Mouse (Mus musculus) C2C12 (cell line): Measurements from ENCODE around the gene Maats1. TPM values are rescaled to one million over a fixed set of nuclear protein-coding genes. Genes with fewer than 3 reads are reported as not detected.

ENCODE experiments used
- H3K27me3 ChIP-seq: one replicate; pipeline ENCODE4 v1.6.1; 2011; ENCODE audit not compliant: control insufficient read depth, insufficient read depth, insufficient read length
- H3K36me3 ChIP-seq: one replicate; pipeline ENCODE4 v1.6.1; 2011; ENCODE audit not compliant: control insufficient read depth, insufficient read depth
- H3K4me3 ChIP-seq: one replicate; pipeline ENCODE4 v1.5.1; 2011; ENCODE audit warnings: mild to moderate bottlenecking, control low read depth; ENCODE audit not compliant: poor library complexity, insufficient read depth, severe bottlenecking
- H3K79me2 ChIP-seq: one replicate; pipeline ENCODE4 v1.6.1; 2011; ENCODE audit not compliant: control insufficient read depth, insufficient read depth
- H3K79me3 ChIP-seq: one replicate; pipeline ENCODE4 v1.6.1; 2011; ENCODE audit warnings: low read depth, control low read depth
- H3ac ChIP-seq: one replicate; pipeline ENCODE3; 2011; ENCODE audit warnings: low read depth; ENCODE audit not compliant: control insufficient read depth, insufficient read length
- CEBPB ChIP-seq: IDR thresholded peaks from one replicate; pipeline ENCODE4 v1.6.1; 2011; ENCODE audit warnings: low read depth, mild to moderate bottlenecking, control low read depth, moderate library complexity
- CTCF ChIP-seq: IDR thresholded peaks from one replicate; pipeline ENCODE4 v1.5.1; 2011; ENCODE audit not compliant: control insufficient read depth, insufficient read depth, insufficient read length
- FOSL1 ChIP-seq: IDR thresholded peaks from one replicate; pipeline ENCODE4 v1.8.0; 2011; ENCODE audit warnings: mild to moderate bottlenecking, low read length; ENCODE audit not compliant: poor library complexity, insufficient read depth, severe bottlenecking
- MAX ChIP-seq: IDR thresholded peaks from one replicate; pipeline ENCODE4 v1.6.1; 2011; ENCODE audit warnings: mild to moderate bottlenecking, control low read depth
- MYOD1 ChIP-seq: IDR thresholded peaks from one replicate; pipeline ENCODE4 v1.6.1; 2011; ENCODE audit warnings: low read depth; ENCODE audit not compliant: control insufficient read depth, insufficient read length
- MYOG ChIP-seq: IDR thresholded peaks from one replicate; pipeline ENCODE4 v1.6.1; 2011; ENCODE audit not compliant: control insufficient read depth, insufficient read length; ENCODE audit errors: extremely low read depth
- USF1 ChIP-seq: IDR thresholded peaks from one replicate; pipeline ENCODE4 v1.6.1; 2011; ENCODE audit warnings: low read depth, mild to moderate bottlenecking, control low read depth, moderate library complexity
- polyA plus RNA-seq: library from polyadenylated mRNA; unstranded; fragments of >200 nt; fragmentation: generic; extraction: Trizol; gene quantifications from one replicate; pipeline ENCODE4 v1.2.1, GENCODE M21; 2012; ENCODE audit warnings: missing spikeins

Gene Maats1
- polyA plus RNA-seq, 1 experiment = 0.61 TPM

- no peak for TF ChIP-seq CEBPB
- no peak for TF ChIP-seq MAX
- no peak for TF ChIP-seq USF1
- no peak for TF ChIP-seq MYOG
- TF ChIP-seq CTCF = no peak
- TF ChIP-seq MYOD1 = no peak
- TF ChIP-seq FOSL1 = no peak
- H3K27me3 ChIP-seq = no peaks in the 10 kb centered on the region
- H3K36me3 ChIP-seq = no peaks in the 10 kb centered on the region
- H3K79me3 ChIP-seq = no peaks in the 10 kb centered on the region
- no peaks in the 10 kb centered on the region for H3K79me2 ChIP-seq
- no peak overlapping the region for H3K4me3 ChIP-seq
- no peak overlapping the region for H3ac ChIP-seq
These were observed 36.6 kb upstream of the Maats1 start for GRCm38 (mm10) chr16:38378591-38378990.

GRCm38 (mm10) chr16:38377546-38377945, 35.6 kb upstream of the Maats1 start:
- no peak for TF ChIP-seq MYOD1
- TF ChIP-seq CEBPB = no peak
- TF ChIP-seq CTCF = no peak
- no peak for TF ChIP-seq MYOG
- TF ChIP-seq FOSL1 = no peak
- no peak for TF ChIP-seq USF1
- TF ChIP-seq MAX = no peak
- Histone ChIP-seq H3K27me3 (no peaks in the 10 kb centered on the region), H3K79me2 (no peaks in the 10 kb centered on the region), H3K36me3 (no peaks in the 10 kb centered on the region), H3K79me3 (no peaks in the 10 kb centered on the region), H3ac (no peak overlapping the region), H3K4me3 (no peak overlapping the region)

- H3K79me2 ChIP-seq = no peaks in the 10 kb centered on the region
- H3K79me3 ChIP-seq = no peaks in the 10 kb centered on the region
- no peak overlapping the region for H3K4me3 ChIP-seq
- no peak overlapping the region for H3ac ChIP-seq
- H3K36me3 ChIP-seq = no peaks in the 10 kb centered on the region
- TF ChIP-seq CTCF = no peak
- TF ChIP-seq MAX = no peak
- no peak for TF ChIP-seq CEBPB
- no peak for TF ChIP-seq MYOG
- TF ChIP-seq FOSL1 = no peak
- no peak for TF ChIP-seq MYOD1
- no peak for TF ChIP-seq USF1
- no peaks in the 10 kb centered on the region for H3K27me3 ChIP-seq
These were observed 34.9 kb upstream of the Maats1 start for GRCm38 (mm10) chr16:38376841-38377249.

GRCm38 (mm10) chr16:38376163-38376840, 34.4 kb upstream of the Maats1 start:
- Histone ChIP-seq H3ac (no peak overlapping the region), H3K79me2 (no peaks in the 10 kb centered on the region), H3K4me3 (no peak overlapping the region), H3K79me3 (no peaks in the 10 kb centered on the region), H3K27me3 (no peaks in the 10 kb centered on the region), H3K36me3 (no peaks in the 10 kb centered on the region)
- no peak for TF ChIP-seq MYOG
- no peak for TF ChIP-seq USF1
- TF ChIP-seq CEBPB = no peak
- TF ChIP-seq MYOD1 = no peak
- TF ChIP-seq FOSL1 = no peak
- TF ChIP-seq CTCF = no peak
- no peak for TF ChIP-seq MAX

- Histone ChIP-seq H3K79me3 (no peaks in the 10 kb centered on the region), H3K27me3 (no peaks in the 10 kb centered on the region), H3K36me3 (no peaks in the 10 kb centered on the region), H3K79me2 (no peaks in the 10 kb centered on the region), H3K4me3 (no peak overlapping the region), H3ac (no peak overlapping the region)
- TF ChIP-seq MAX (no peak), CEBPB (no peak)
These were observed 33.2 kb upstream of the Maats1 start for GRCm38 (mm10) chr16:38375182-38375581.

GRCm38 (mm10) chr16:38374379-38375140, 32.6 kb upstream of the Maats1 start:
- H3K79me3 ChIP-seq = no peaks in the 10 kb centered on the region
- H3K36me3 ChIP-seq = no peaks in the 10 kb centered on the region
- H3ac ChIP-seq = no peak overlapping the region
- no peak overlapping the region for H3K4me3 ChIP-seq
- no peak for TF ChIP-seq USF1
- TF ChIP-seq FOSL1 = no peak
- no peak for TF ChIP-seq MAX
- H3K79me2 ChIP-seq = no peaks in the 10 kb centered on the region
- H3K27me3 ChIP-seq = no peaks in the 10 kb centered on the region
